Mouse (Mus musculus): ENCODE measurements around the gene Sema3e. TPM values are rescaled to one million over a fixed set of nuclear protein-coding genes. Genes with fewer than 3 reads are reported as not detected.

The Sema3e gene
- 0.02 and 0.04 TPM in 2 replicates for polyA plus RNA-seq (2015; fragmentation: Nextera tagmentation; extraction: Ambion mirVana)

DNA sequence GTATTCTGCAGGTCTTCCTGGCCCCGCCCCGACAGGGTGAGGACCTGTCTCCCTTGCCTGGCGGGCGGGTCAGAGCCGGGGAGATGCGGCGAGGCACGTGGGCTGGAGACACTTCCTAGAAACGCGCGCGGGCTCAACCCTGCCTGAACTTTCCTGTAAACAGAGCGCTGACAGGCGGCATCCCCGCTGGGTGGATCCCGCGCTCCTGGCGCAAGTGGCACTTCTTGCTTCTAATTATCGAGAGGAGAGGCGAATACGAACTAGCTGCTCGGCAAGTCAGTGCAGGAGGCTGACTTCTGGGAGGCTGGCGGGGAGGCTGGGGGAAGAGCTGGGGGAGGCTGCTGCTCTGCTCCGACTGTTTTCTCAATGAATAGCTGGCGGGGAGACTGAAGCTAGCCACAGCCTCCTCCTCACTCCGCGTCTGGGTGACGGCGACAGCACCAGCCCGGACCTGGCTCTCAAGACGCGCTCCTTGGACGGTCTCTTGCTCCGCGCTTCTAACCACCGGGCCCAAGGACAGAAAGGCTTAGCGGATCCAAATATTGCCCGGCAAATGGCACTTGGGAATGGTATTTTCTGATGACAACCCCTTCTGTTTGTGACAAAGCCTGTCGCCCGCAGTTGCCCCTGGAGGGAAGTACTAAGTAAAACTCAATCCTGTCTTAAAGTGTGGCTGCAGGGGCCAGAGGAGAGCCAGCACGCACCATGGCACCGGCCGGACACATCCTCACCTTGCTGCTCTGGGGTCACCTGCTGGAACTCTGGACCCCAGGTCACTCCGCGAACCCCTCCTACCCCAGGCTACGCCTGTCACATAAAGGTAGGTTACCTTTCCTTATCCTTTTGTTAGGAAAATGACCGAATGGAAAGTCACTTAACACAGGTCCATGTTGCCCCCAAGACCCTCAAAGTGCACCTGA, at the start of gene Sema3e:
Gene Sema3e, plus strand, starts transcription at position 72 of the 920 bp plus-strand sequence.
- H3K9me3 ChIP-seq (ENCODE audit: low read length) = peaks cover 3% of the 10 kb centered on the region; the same call in 1 of the 2 replicates
- peak within 1 kb of the TSS; percentile 28 for H3K4me3 ChIP-seq (ENCODE audit: low read depth, low read length)
- peak within 1 kb of the TSS; percentile 67 for H3K4me2 ChIP-seq (ENCODE audit: low read depth, low read length)
- no peak within 1 kb of the TSS for H3K9ac ChIP-seq (replicated peaks)
- ATAC-seq = peak; percentile 23; the same call in 1 of the 2 replicates
- H3K4me1 ChIP-seq (ENCODE audit: insufficient read depth) = no peaks in the 10 kb centered on the region
- DNase-seq = peak; percentile 21
- no peaks in the 10 kb centered on the region for H3K36me3 ChIP-seq (replicated peaks; ENCODE audit: insufficient read depth, low read length)
- 0 out of 2 replicates have a peak, but pooled peaks cover 8% of the 10 kb centered on the region for H3K27me3 ChIP-seq (ENCODE audit: insufficient read depth, low read length)
- WGBS (ENCODE audit: insufficient replicate concordance) = 2% methylated on average over 47 of the region's 47 CpGs
- TF ChIP-seq EP300 (IDR thresholded peaks at IDR 0.05; ENCODE audit: low read depth) (no peak), CTCF (IDR thresholded peaks at IDR 0.05; ENCODE audit: low read depth) (no peak)
- H3K27ac ChIP-seq (ENCODE audit: low read depth) = no peak within 1 kb of the TSS

GRCm38 (mm10) chr5:13977576-13977975, 47.5 kb upstream of the Sema3e start:
- DNase-seq (no peak), ATAC-seq (no peak)
- Histone ChIP-seq H3K4me3 (ENCODE audit: low read depth, low read length) (no peak overlapping the region), H3K36me3 (replicated peaks; ENCODE audit: insufficient read depth, low read length) (no peaks in the 10 kb centered on the region), H3K9ac (replicated peaks) (no peak overlapping the region), H3K27ac (ENCODE audit: low read depth) (no peak overlapping the region), H3K4me2 (ENCODE audit: low read depth, low read length) (no peak overlapping the region), H3K9me3 (ENCODE audit: low read length) (no peaks in the 10 kb centered on the region), H3K27me3 (ENCODE audit: insufficient read depth, low read length) (no peaks in the 10 kb centered on the region), H3K4me1 (ENCODE audit: insufficient read depth) (no peaks in the 10 kb centered on the region)
- 64% methylated on average over 3 of the region's 3 CpGs for WGBS (ENCODE audit: insufficient replicate concordance)
- TF ChIP-seq CTCF (IDR thresholded peaks at IDR 0.05; ENCODE audit: low read depth) (no peak), EP300 (IDR thresholded peaks at IDR 0.05; ENCODE audit: low read depth) (no peak)

GRCm38 (mm10) chr5:13979156-13979555, 45.9 kb upstream of the Sema3e start:
- WGBS (ENCODE audit: insufficient replicate concordance) = 64% methylated on average over 4 of the region's 4 CpGs
- DNase-seq (no peak), ATAC-seq (no peak)
- H3K4me3 ChIP-seq (ENCODE audit: low read depth, low read length) = no peak overlapping the region
- H3K27ac ChIP-seq (ENCODE audit: low read depth) = no peak overlapping the region
- H3K4me2 ChIP-seq (ENCODE audit: low read depth, low read length) = no peak overlapping the region
- H3K9me3 ChIP-seq (ENCODE audit: low read length) = no peaks in the 10 kb centered on the region
- no peaks in the 10 kb centered on the region for H3K27me3 ChIP-seq (ENCODE audit: insufficient read depth, low read length)
- no peaks in the 10 kb centered on the region for H3K4me1 ChIP-seq (ENCODE audit: insufficient read depth)
- no peak for TF ChIP-seq EP300 (IDR thresholded peaks at IDR 0.05; ENCODE audit: low read depth)
- TF ChIP-seq CTCF (IDR thresholded peaks at IDR 0.05; ENCODE audit: low read depth) = no peak
- H3K9ac ChIP-seq (replicated peaks) = no peak overlapping the region
- H3K36me3 ChIP-seq (replicated peaks; ENCODE audit: insufficient read depth, low read length) = no peaks in the 10 kb centered on the region

DNA sequence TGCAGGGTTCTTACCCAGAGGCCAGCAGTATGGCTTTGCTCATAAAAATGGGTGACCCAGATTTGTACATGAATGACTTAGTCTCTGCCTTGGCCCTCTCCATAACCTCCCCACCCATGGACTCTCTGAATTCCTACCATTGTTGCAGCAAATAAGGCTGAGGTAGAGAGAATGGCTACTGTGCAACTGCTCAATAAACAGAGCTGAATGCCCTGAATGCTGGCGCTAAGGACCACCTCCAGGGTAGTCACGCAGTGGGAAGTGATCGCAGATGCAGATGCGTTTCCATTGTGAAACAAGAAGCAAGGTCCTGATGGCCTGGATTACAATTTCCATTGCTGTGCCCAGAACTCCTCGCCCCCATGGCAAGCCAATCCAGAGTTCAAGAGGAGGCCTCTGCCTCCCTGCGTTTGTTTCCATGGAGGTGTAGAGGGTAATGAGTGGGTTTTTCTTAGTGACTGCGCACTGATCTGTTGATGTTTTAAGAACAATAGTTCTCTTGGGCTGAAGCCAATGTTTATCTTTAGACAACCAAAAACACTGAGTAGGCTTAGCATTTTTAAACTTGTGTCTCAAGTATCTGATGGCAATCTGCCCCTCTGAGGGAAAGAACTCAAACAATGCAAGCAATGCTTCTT, 42.5 kb upstream of the Sema3e start:
- Histone ChIP-seq H3K4me3 (ENCODE audit: low read depth, low read length) (no peak overlapping the region), H3K27ac (ENCODE audit: low read depth) (no peak overlapping the region), H3K4me1 (ENCODE audit: insufficient read depth) (no peaks in the 10 kb centered on the region), H3K4me2 (ENCODE audit: low read depth, low read length) (no peak overlapping the region), H3K36me3 (replicated peaks; ENCODE audit: insufficient read depth, low read length) (no peaks in the 10 kb centered on the region), H3K9ac (replicated peaks) (no peak overlapping the region), H3K27me3 (ENCODE audit: insufficient read depth, low read length) (no peaks in the 10 kb centered on the region), H3K9me3 (ENCODE audit: low read length) (no peaks in the 10 kb centered on the region)
- WGBS (ENCODE audit: insufficient replicate concordance) = 55% methylated on average over 7 of the region's 7 CpGs
- no peak for TF ChIP-seq EP300 (IDR thresholded peaks at IDR 0.05; ENCODE audit: low read depth)
- TF ChIP-seq CTCF (IDR thresholded peaks at IDR 0.05; ENCODE audit: low read depth) = no peak
- no peak for DNase-seq
- no peak for ATAC-seq

- no peak overlapping the region for H3K27ac ChIP-seq (ENCODE audit: low read depth)
- no peaks in the 10 kb centered on the region for H3K9me3 ChIP-seq (ENCODE audit: low read length)
- no peak overlapping the region for H3K4me2 ChIP-seq (ENCODE audit: low read depth, low read length)
- no peak for TF ChIP-seq EP300 (IDR thresholded peaks at IDR 0.05; ENCODE audit: low read depth)
- TF ChIP-seq CTCF (IDR thresholded peaks at IDR 0.05; ENCODE audit: low read depth) = no peak
- no peaks in the 10 kb centered on the region for H3K27me3 ChIP-seq (ENCODE audit: insufficient read depth, low read length)
- DNase-seq (no peak), ATAC-seq (no peak)
- no peak overlapping the region for H3K4me3 ChIP-seq (ENCODE audit: low read depth, low read length)
- H3K4me1 ChIP-seq (ENCODE audit: insufficient read depth) = no peaks in the 10 kb centered on the region
- WGBS (ENCODE audit: insufficient replicate concordance) = 44% methylated on average over 4 of the region's 4 CpGs
- H3K9ac ChIP-seq (replicated peaks) = no peak overlapping the region
- H3K36me3 ChIP-seq (replicated peaks; ENCODE audit: insufficient read depth, low read length) = no peaks in the 10 kb centered on the region
These were observed 41.5 kb upstream of the Sema3e start for GRCm38 (mm10) chr5:13983608-13984007.

DNA sequence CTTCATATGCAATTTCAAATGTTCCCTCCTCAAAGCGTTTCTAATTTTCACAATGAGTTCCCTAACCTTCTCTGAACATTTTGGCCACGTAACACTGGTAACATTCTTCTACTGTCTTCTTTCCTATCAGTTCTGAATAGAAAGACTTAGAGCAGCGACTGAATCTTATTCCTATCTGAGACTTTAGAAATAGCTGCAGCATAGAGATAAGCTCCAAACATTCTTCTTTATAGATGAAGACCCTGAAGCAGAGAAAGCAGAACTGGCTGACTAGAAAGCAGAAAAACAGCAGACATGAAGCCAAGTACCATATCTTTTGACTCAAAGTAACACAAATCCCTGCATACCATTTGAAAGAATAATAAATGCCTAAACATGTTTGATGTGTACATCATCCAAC, 39.4 kb upstream of the Sema3e start:
- TF ChIP-seq EP300 (IDR thresholded peaks at IDR 0.05; ENCODE audit: low read depth) = no peak
- no peak for TF ChIP-seq CTCF (IDR thresholded peaks at IDR 0.05; ENCODE audit: low read depth)
- Histone ChIP-seq H3K27me3 (ENCODE audit: insufficient read depth, low read length) (no peaks in the 10 kb centered on the region), H3K27ac (ENCODE audit: low read depth) (no peak overlapping the region), H3K36me3 (replicated peaks; ENCODE audit: insufficient read depth, low read length) (no peaks in the 10 kb centered on the region), H3K9me3 (ENCODE audit: low read length) (no peaks in the 10 kb centered on the region), H3K4me3 (ENCODE audit: low read depth, low read length) (no peak overlapping the region), H3K9ac (replicated peaks) (no peak overlapping the region), H3K4me2 (ENCODE audit: low read depth, low read length) (no peak overlapping the region), H3K4me1 (ENCODE audit: insufficient read depth) (no peaks in the 10 kb centered on the region)
- 61% methylated on average over 3 of the region's 3 CpGs for WGBS (ENCODE audit: insufficient replicate concordance)
- ATAC-seq (no peak), DNase-seq (no peak)
